Mouse (Mus musculus) lung, postnatal 36 days (tissue): Measurements from ENCODE around the gene Rnf224.
"Not testable (repeated sequence)": the region's sequence is repeated elsewhere in the genome, so short reads cannot be mapped to it uniquely, and the experiment has no call there.

Experiments used
- DNase-seq: peaks from one replicate; pipeline ENCODE4 v3.0.0; 2022; ENCODE audit warnings: mixed read lengths

The Rnf224 gene

GRCm38 (mm10) chr2:25236614-25237013 lies at the start of gene Rnf224:
TSS of gene Rnf224 (minus strand) at chr2:25236787.
- DNase-seq = no peak

GRCm38 (mm10) chr2:25286314-25286713 lies 49.7 kb upstream of the Rnf224 start:
- DNase-seq = peak; percentile 20

GRCm38 (mm10) chr2:25285551-25285950 lies 49.0 kb upstream of the Rnf224 start:
- no peak for DNase-seq

GRCm38 (mm10) chr2:25278928-25279882 lies 42.6 kb upstream of the Rnf224 start:
- peak; percentile 94 for DNase-seq

GRCm38 (mm10) chr2:25273010-25273409 lies 36.4 kb upstream of the Rnf224 start:
- no peak for DNase-seq

- no peak for DNase-seq
These were observed 35.9 kb upstream of the Rnf224 start for GRCm38 (mm10) chr2:25272515-25272914.

GRCm38 (mm10) chr2:25271827-25272511 lies 35.4 kb upstream of the Rnf224 start, which contains the start of the genes Ssna1 and Anapc2:
TSS of gene Ssna1 (minus strand) at chr2:25272438.
TSS of gene Anapc2 (plus strand) at chr2:25272478.
- peak; percentile 99 for DNase-seq

- DNase-seq = no peak
These were observed 31.2 kb upstream of the Rnf224 start for GRCm38 (mm10) chr2:25267746-25268309.

- no peak for DNase-seq
These were observed 30.7 kb upstream of the Rnf224 start for GRCm38 (mm10) chr2:25267241-25267640.

- DNase-seq = peak; percentile 44
These were observed 30.1 kb upstream of the Rnf224 start for GRCm38 (mm10) chr2:25266720-25267119.

- DNase-seq = peak; percentile 49
These were observed 29.5 kb upstream of the Rnf224 start for GRCm38 (mm10) chr2:25265897-25266656.

GRCm38 (mm10) chr2:25264851-25265250 lies 28.3 kb upstream of the Rnf224 start:
- no peak for DNase-seq

GRCm38 (mm10) chr2:25264286-25264660 lies 27.7 kb upstream of the Rnf224 start:
- no peak for DNase-seq

- no peak for DNase-seq
These were observed 27.2 kb upstream of the Rnf224 start for GRCm38 (mm10) chr2:25263623-25264285.

GRCm38 (mm10) chr2:25262795-25263622 lies 26.4 kb upstream of the Rnf224 start:
- DNase-seq = no peak

GRCm38 (mm10) chr2:25262291-25262767 lies 25.7 kb upstream of the Rnf224 start, which contains the start of gene Tprn:
TSS of gene Tprn (plus strand) at chr2:25262618.
- DNase-seq = peak; percentile 99

GRCm38 (mm10) chr2:25261870-25262269 lies 25.3 kb upstream of the Rnf224 start:
- no peak for DNase-seq

- DNase-seq = no peak
These were observed 22.3 kb upstream of the Rnf224 start for GRCm38 (mm10) chr2:25258887-25259286.

GRCm38 (mm10) chr2:25257250-25257649 lies 20.7 kb upstream of the Rnf224 start:
- not testable (repeated sequence) for DNase-seq

GRCm38 (mm10) chr2:25256443-25257109 lies 20.0 kb upstream of the Rnf224 start:
- peak; percentile 77 for DNase-seq
